Mouse (Mus musculus) limb, embryonic 11.5 days (tissue): ENCODE measurements around the gene Bcar3. TPM values are rescaled to one million over a fixed set of nuclear protein-coding genes. Genes with fewer than 3 reads are reported as not detected.

Source experiments
- ATAC-seq: fragments of 200-750 bp; cut with Nextera tagmentation; 2 replicates; pipeline ENCODE4 v1.8.0; 2017; ENCODE audit warnings: low read depth; ENCODE audit not compliant: insufficient number of reproducible peaks, low FRiP score, low TSS enrichment
- DNase-seq: peaks from one replicate; pipeline ENCODE4 v3.0.0-alpha.2; 2015; ENCODE audit warnings: low spot score
- H3K27ac ChIP-seq: fragments of 300-500 bp; sonication (generic); replicated peaks from 2 replicates; pipeline ENCODE4 v1.5.1; 2014; ENCODE audit warnings: low read depth, mild to moderate bottlenecking, low read length
- H3K27me3 ChIP-seq: fragments of 300-500 bp; sonication (generic); 2 replicates; pipeline ENCODE4 v1.6.1; 2014; ENCODE audit warnings: mild to moderate bottlenecking, low read length, mixed read lengths; ENCODE audit not compliant: control insufficient read depth, insufficient read depth
- H3K36me3 ChIP-seq: fragments of 300-500 bp; sonication (generic); 2 replicates; pipeline ENCODE4 v1.6.1; 2014; ENCODE audit warnings: mild to moderate bottlenecking, low read length, moderate library complexity, mixed read lengths; ENCODE audit not compliant: control insufficient read depth, insufficient read depth
- H3K4me1 ChIP-seq: fragments of 300-500 bp; sonication (generic); 2 replicates; pipeline ENCODE4 v1.6.1; 2014; ENCODE audit warnings: low read length, mixed read lengths; ENCODE audit not compliant: control insufficient read depth, insufficient read depth
- H3K4me2 ChIP-seq: fragments of 300-500 bp; sonication (generic); 2 replicates; pipeline ENCODE4 v1.6.1; 2014; ENCODE audit warnings: low read depth, mild to moderate bottlenecking, moderate library complexity; ENCODE audit not compliant: severe bottlenecking
- H3K4me3 ChIP-seq: fragments of 300-500 bp; sonication (generic); 2 replicates; pipeline ENCODE4 v1.5.1; 2014; ENCODE audit warnings: low read depth, low read length
- H3K9ac ChIP-seq: fragments of 300-500 bp; sonication (generic); 2 replicates; pipeline ENCODE4 v1.6.1; 2014; ENCODE audit warnings: mild to moderate bottlenecking, low read length
- H3K9me3 ChIP-seq: fragments of 300-500 bp; sonication (generic); 2 replicates; pipeline ENCODE4 v1.6.1; 2016; ENCODE audit warnings: low read length; ENCODE audit not compliant: control insufficient read depth
- WGBS: fragments of 180-500 bp; shearing (Covaris S2); extraction: QIAGEN DNeasy Blood & Tissue Kit; methylation state at CpG from one replicate; pipeline ENCODE4 v1.1.7; 2014; 5-methylcytosine and 5-hydroxymethylcytosine counted together
- polyA plus RNA-seq: library from polyadenylated mRNA; unstranded; fragments of >200 nt; fragmentation: Nextera tagmentation; extraction: Ambion mirVana; gene quantifications from 2 replicates; pipeline ENCODE4 v1.2.1, GENCODE M21; 2014

Bcar3 gene
- polyA plus RNA-seq, 1 experiment from 2014 or later = 3.8 TPM

GRCm38 (mm10) chr3:122352801-122353200, 58.9 kb downstream of the Bcar3 start:
- Histone ChIP-seq H3K27ac (no peak overlapping the region), H3K4me3 (no peak overlapping the region), H3K4me2 (no peak overlapping the region), H3K4me1 (no peaks in the 10 kb centered on the region), H3K27me3 (no peaks in the 10 kb centered on the region), H3K36me3 (no peaks in the 10 kb centered on the region), H3K9me3 (no peaks in the 10 kb centered on the region), H3K9ac (no peak overlapping the region)
- DNase-seq = no peak
- 84% methylated on average over 3 of the region's 3 CpGs for WGBS
- ATAC-seq = no peak

DNA sequence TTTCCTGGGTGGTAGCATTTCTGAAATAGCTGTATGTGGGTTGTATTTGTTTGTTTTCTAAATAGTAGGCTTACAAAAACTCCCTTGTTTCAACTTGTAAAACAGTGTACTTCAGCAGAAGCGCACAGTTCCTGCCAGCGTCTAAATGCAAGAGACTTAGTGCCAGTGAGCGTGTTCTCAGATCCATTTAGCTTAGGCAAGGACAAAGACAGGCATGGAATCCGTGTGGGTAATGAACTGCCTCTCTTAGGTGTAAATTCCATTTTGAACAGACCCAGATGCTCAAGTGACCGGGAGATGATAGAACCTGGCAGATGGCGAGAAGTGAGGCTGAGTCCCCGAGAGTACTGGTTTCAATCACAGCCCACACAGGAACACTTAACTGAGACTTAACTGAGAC, 65.5 kb downstream of the Bcar3 start:
- no peak overlapping the region for H3K9ac ChIP-seq
- H3K4me2 ChIP-seq = no peak overlapping the region
- DNase-seq = peak; percentile 32
- H3K9me3 ChIP-seq = no peaks in the 10 kb centered on the region
- H3K4me3 ChIP-seq = no peak overlapping the region
- no peaks in the 10 kb centered on the region for H3K36me3 ChIP-seq
- WGBS = 21% methylated on average over 7 of the region's 7 CpGs
- no peak overlapping the region for H3K27ac ChIP-seq
- peaks cover 10% of the 10 kb centered on the region for H3K4me1 ChIP-seq
- H3K27me3 ChIP-seq = no peaks in the 10 kb centered on the region
- ATAC-seq = no peak

- Histone ChIP-seq H3K4me3 (no peak overlapping the region), H3K27me3 (no peaks in the 10 kb centered on the region), H3K9me3 (no peaks in the 10 kb centered on the region), H3K4me1 (peaks cover 10% of the 10 kb centered on the region), H3K9ac (no peak overlapping the region), H3K36me3 (no peaks in the 10 kb centered on the region), H3K4me2 (no peak overlapping the region), H3K27ac (no peak overlapping the region)
- 86% methylated on average over 9 of the region's 9 CpGs for WGBS
- DNase-seq (no peak), ATAC-seq (no peak; the same call in 1 of the 2 replicates)
Observed at GRCm38 (mm10) chr3:122359954-122360353, 66.0 kb downstream of the Bcar3 start.

- H3K4me1 ChIP-seq = peaks cover 10% of the 10 kb centered on the region
- H3K27me3 ChIP-seq = no peaks in the 10 kb centered on the region
- H3K36me3 ChIP-seq = no peaks in the 10 kb centered on the region
- no peak overlapping the region for H3K4me3 ChIP-seq
- no peaks in the 10 kb centered on the region for H3K9me3 ChIP-seq
- ATAC-seq = no peak
- H3K4me2 ChIP-seq = no peak overlapping the region
- no peak overlapping the region for H3K27ac ChIP-seq
- DNase-seq = peak; percentile 37
- WGBS = 39% methylated on average over 5 of the region's 5 CpGs
- H3K9ac ChIP-seq = no peak overlapping the region
Observed at GRCm38 (mm10) chr3:122360721-122361138, 66.8 kb downstream of the Bcar3 start.

GRCm38 (mm10) chr3:122362719-122363118, 68.8 kb downstream of the Bcar3 start:
- ATAC-seq (no peak), DNase-seq (no peak)
- Histone ChIP-seq H3K36me3 (no peaks in the 10 kb centered on the region), H3K4me2 (no peak overlapping the region), H3K4me3 (no peak overlapping the region), H3K27me3 (no peaks in the 10 kb centered on the region), H3K9me3 (no peaks in the 10 kb centered on the region), H3K4me1 (peaks cover 10% of the 10 kb centered on the region), H3K9ac (no peak overlapping the region), H3K27ac (no peak overlapping the region)
- 41% methylated on average over 2 of the region's 2 CpGs for WGBS

DNA sequence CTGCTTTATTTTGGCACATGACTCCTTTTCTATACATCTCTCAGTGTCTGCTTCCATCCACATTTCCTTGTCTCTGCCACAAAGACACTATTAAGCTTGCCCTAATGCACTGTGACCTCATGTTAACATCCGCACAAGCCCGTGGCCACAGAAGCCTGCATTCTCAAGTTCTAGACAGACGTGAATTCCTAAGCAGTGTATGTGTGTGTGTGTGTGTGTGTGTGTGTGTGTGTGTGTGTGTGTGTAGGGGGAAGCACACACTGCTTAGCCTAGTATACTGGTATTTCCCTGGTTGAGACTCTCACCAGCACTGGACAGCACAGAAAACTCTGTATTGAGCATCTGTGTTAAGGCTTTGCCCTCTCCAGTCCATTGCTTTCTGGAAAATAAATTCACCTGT, 70.6 kb downstream of the Bcar3 start:
- peaks cover 7% of the 10 kb centered on the region for H3K4me1 ChIP-seq
- H3K9ac ChIP-seq = no peak overlapping the region
- DNase-seq (no peak), ATAC-seq (peak; percentile 14; the same call in 1 of the 2 replicates)
- no peak overlapping the region for H3K4me3 ChIP-seq
- H3K36me3 ChIP-seq = no peaks in the 10 kb centered on the region
- H3K9me3 ChIP-seq = no peaks in the 10 kb centered on the region
- H3K4me2 ChIP-seq = no peak overlapping the region
- WGBS = 51% methylated on average over 3 of the region's 3 CpGs
- no peak overlapping the region for H3K27ac ChIP-seq
- H3K27me3 ChIP-seq = no peaks in the 10 kb centered on the region

DNA sequence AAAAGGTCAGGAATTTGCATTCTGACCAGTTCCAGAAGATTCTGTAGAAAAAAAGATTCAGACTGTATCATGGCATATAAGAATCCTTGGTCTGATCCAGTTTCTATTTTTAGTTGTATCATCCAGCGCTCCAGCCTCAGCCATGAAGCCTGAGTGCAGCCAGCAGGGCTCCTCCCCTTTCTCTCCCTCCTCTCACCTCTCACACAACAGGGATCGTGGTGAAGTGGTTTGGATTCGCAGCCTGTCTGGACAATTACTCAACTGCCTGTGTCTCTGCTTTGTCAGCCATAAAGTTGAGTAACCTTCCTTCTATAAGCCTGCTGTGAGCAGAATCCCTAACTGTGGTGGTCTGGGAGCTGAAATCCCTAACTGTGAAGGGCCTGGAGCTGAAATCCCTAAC, 71.4 kb downstream of the Bcar3 start:
- no peak overlapping the region for H3K9ac ChIP-seq
- DNase-seq = no peak
- no peak overlapping the region for H3K27ac ChIP-seq
- H3K9me3 ChIP-seq = no peaks in the 10 kb centered on the region
- H3K36me3 ChIP-seq = no peaks in the 10 kb centered on the region
- peaks cover 2% of the 10 kb centered on the region; the same call in 1 of the 2 replicates for H3K4me1 ChIP-seq
- ATAC-seq = no peak
- H3K4me2 ChIP-seq = no peak overlapping the region
- 14% methylated on average over 3 of the region's 3 CpGs for WGBS
- no peaks in the 10 kb centered on the region for H3K27me3 ChIP-seq
- H3K4me3 ChIP-seq = no peak overlapping the region

- Histone ChIP-seq H3K9ac (no peak overlapping the region), H3K9me3 (no peaks in the 10 kb centered on the region), H3K36me3 (no peaks in the 10 kb centered on the region), H3K27ac (no peak overlapping the region), H3K4me1 (peaks cover 3% of the 10 kb centered on the region; the same call in 1 of the 2 replicates), H3K4me2 (no peak overlapping the region), H3K4me3 (no peak overlapping the region), H3K27me3 (no peaks in the 10 kb centered on the region)
- ATAC-seq (no peak), DNase-seq (no peak)
- 89% methylated on average over 8 of the region's 8 CpGs for WGBS
Observed at GRCm38 (mm10) chr3:122371646-122372341, 77.9 kb downstream of the Bcar3 start.

DNA sequence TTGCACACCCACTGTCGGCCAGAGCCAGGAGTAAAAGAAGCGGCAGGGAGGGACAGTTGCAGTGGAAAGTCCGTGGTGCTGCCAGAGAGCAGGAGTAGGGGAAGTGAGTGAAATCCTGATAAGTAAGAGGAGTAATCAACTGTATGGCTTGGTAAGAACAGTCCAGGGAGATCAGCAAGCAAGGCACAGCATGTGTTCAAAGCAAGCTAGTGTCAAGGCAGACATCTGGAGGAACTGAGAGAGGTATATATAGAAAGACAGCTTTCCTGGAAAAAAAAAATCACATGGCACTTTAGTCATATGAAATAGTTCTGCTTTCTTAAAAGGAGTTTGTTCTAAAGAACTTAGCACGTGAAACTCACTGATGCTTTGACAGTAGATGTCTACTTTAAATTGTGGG, 78.7 kb downstream of the Bcar3 start:
- no peak overlapping the region for H3K4me3 ChIP-seq
- no peaks in the 10 kb centered on the region for H3K36me3 ChIP-seq
- H3K4me2 ChIP-seq = no peak overlapping the region
- H3K9me3 ChIP-seq = no peaks in the 10 kb centered on the region
- H3K27ac ChIP-seq = no peak overlapping the region
- DNase-seq (no peak), ATAC-seq (no peak)
- no peak overlapping the region for H3K9ac ChIP-seq
- 78% methylated on average over 4 of the region's 4 CpGs for WGBS
- H3K27me3 ChIP-seq = no peaks in the 10 kb centered on the region
- peaks cover 3% of the 10 kb centered on the region; the same call in 1 of the 2 replicates for H3K4me1 ChIP-seq
